Mouse (Mus musculus): ENCODE measurements around the gene Cep112. TPM values are rescaled to one million over a fixed set of nuclear protein-coding genes. Genes with fewer than 3 reads are reported as not detected.

Cep112 gene
- polyA plus RNA-seq, 1 experiment: 0.97 TPM

DNA sequence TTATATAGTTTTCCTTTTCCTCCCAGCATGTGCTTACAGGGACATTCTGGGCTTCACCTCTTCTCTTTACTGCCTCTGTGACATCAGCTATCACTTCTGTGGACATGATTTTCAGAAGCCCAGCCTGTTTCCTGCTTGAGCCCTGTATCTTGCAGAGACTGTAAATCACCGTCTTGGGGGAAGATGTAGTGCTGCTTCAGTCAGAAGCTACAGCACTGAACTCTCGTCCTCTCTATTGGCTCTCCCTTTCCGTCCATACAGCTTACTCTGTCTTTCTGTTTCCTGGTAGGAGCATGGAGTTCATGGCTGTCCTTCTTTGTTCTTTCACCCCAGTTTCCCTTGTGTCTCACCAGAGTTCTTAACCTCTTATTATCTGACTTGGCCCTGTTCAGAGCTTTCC is 352.2 kb downstream of the Cep112 start:
- no peaks in the 10 kb centered on the region for H3K79me2 ChIP-seq (ENCODE audit: control insufficient read depth, insufficient read depth)
- no peaks in the 10 kb centered on the region for H3K27me3 ChIP-seq (ENCODE audit: control insufficient read depth, insufficient read depth, insufficient read length)
- no peak overlapping the region for H3ac ChIP-seq (ENCODE audit: control insufficient read depth, insufficient read length, low read depth)
- H3K4me3 ChIP-seq (ENCODE audit: insufficient read depth, poor library complexity, severe bottlenecking): no peak overlapping the region
- no peaks in the 10 kb centered on the region for H3K36me3 ChIP-seq (ENCODE audit: control insufficient read depth, insufficient read depth)
- no peaks in the 10 kb centered on the region for H3K79me3 ChIP-seq (ENCODE audit: low read depth)
- TF ChIP-seq MYOD1 (IDR thresholded peaks at IDR 0.05; ENCODE audit: control insufficient read depth, insufficient read length, low read depth) (no peak), MYOG (IDR thresholded peaks at IDR 0.05; ENCODE audit: control insufficient read depth, extremely low read depth, insufficient read length) (no peak), CTCF (IDR thresholded peaks at IDR 0.05; ENCODE audit: control insufficient read depth, insufficient read depth, insufficient read length) (no peak), USF1 (IDR thresholded peaks at IDR 0.05; ENCODE audit: low read depth) (no peak)

DNA sequence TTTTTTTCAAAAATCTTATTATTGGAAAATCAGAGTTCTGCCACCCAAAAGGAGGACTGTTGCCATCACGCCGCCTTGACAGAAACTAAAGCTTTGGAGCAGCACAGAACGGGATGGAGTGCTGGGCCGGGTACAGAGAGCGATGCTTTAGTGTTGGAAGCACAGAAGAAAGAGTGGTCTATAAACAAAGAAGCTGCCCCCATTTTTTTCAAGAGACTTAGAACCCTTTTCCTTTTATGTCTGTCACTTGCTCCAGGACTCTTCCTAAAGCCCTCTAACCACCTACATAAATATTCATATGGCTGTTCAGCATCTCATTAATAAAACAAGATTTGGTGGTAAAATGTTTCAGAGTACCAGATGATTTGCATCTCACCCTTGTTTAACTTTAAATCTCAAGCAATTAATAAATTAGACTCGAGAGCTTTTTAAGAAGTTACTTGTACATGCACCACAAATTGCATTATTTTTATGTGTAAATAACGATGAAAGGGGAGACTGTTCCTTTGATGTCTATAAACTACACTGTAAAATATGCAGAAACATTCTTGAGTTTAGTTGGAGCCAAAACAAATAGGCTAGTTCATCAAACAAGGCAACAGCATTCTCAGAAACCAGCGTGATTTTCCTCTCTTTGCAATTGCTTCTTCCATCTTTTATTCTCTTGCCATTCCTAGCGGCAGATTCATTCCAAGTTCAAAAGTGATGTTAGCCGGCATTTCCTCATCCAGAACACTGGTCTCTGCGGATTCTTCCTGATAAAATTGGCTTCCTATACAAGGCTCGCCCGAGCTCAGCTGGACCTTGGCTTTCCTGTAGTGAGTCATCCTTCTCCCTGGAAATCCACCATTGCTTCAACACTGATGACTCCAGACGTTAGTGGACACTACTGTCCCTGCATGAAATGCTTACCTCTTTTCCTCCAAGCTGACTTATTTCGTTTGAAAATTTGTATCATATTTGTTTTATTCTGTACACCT is 355.6 kb downstream of the Cep112 start:
- no peak overlapping the region for H3K4me3 ChIP-seq (ENCODE audit: insufficient read depth, poor library complexity, severe bottlenecking)
- no peaks in the 10 kb centered on the region for H3K27me3 ChIP-seq (ENCODE audit: control insufficient read depth, insufficient read depth, insufficient read length)

DNA sequence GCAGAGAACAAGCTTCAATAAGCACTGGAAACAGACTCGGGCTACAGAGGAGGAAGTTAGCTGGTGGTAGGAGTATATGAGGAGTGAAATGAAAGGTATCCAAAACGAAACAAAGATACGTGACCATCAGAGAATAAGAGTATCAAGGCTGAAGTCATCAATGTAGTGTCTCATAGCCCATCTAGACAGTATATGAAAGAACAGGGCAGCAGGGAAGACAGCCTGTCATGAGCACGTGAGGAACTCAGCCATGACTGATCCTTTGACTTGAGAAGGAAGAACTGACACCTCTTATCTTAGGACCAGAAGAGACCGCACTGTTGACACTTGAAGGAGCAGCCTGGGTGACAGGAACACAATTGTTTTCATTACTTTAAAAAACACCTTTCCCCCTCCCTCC is 373.4 kb downstream of the Cep112 start:
- Histone ChIP-seq H3K79me3 (ENCODE audit: low read depth) (no peaks in the 10 kb centered on the region), H3K27me3 (ENCODE audit: control insufficient read depth, insufficient read depth, insufficient read length) (no peaks in the 10 kb centered on the region), H3ac (ENCODE audit: control insufficient read depth, insufficient read length, low read depth) (no peak overlapping the region), H3K36me3 (ENCODE audit: control insufficient read depth, insufficient read depth) (no peaks in the 10 kb centered on the region), H3K4me3 (ENCODE audit: insufficient read depth, poor library complexity, severe bottlenecking) (no peak overlapping the region), H3K79me2 (ENCODE audit: control insufficient read depth, insufficient read depth) (no peaks in the 10 kb centered on the region)
- no peak for TF ChIP-seq CEBPB (IDR thresholded peaks at IDR 0.05; ENCODE audit: low read depth)
- TF ChIP-seq MAX (IDR thresholded peaks at IDR 0.05): no peak
- TF ChIP-seq CTCF (IDR thresholded peaks at IDR 0.05; ENCODE audit: control insufficient read depth, insufficient read depth, insufficient read length): no peak
- no peak for TF ChIP-seq MYOG (IDR thresholded peaks at IDR 0.05; ENCODE audit: control insufficient read depth, extremely low read depth, insufficient read length)
- TF ChIP-seq USF1 (IDR thresholded peaks at IDR 0.05; ENCODE audit: low read depth): no peak
- TF ChIP-seq MYOD1 (IDR thresholded peaks at IDR 0.05; ENCODE audit: control insufficient read depth, insufficient read length, low read depth): no peak
- TF ChIP-seq FOSL1 (IDR thresholded peaks at IDR 0.05; ENCODE audit: insufficient read depth, low read length, poor library complexity, severe bottlenecking): no peak

More for the DNA sequence above, 355.6 kb downstream of the Cep112 start:
- TF ChIP-seq MYOD1 (IDR thresholded peaks at IDR 0.05; ENCODE audit: control insufficient read depth, insufficient read length, low read depth) (no peak), FOSL1 (IDR thresholded peaks at IDR 0.05; ENCODE audit: insufficient read depth, low read length, poor library complexity, severe bottlenecking) (no peak), CEBPB (IDR thresholded peaks at IDR 0.05; ENCODE audit: low read depth) (no peak), MYOG (IDR thresholded peaks at IDR 0.05; ENCODE audit: control insufficient read depth, extremely low read depth, insufficient read length) (no peak), MAX (IDR thresholded peaks at IDR 0.05) (no peak), CTCF (IDR thresholded peaks at IDR 0.05; ENCODE audit: control insufficient read depth, insufficient read depth, insufficient read length) (no peak), USF1 (IDR thresholded peaks at IDR 0.05; ENCODE audit: low read depth) (no peak)
- H3ac ChIP-seq (ENCODE audit: control insufficient read depth, insufficient read length, low read depth): no peak overlapping the region
- no peaks in the 10 kb centered on the region for H3K36me3 ChIP-seq (ENCODE audit: control insufficient read depth, insufficient read depth)
- no peaks in the 10 kb centered on the region for H3K79me3 ChIP-seq (ENCODE audit: low read depth)
- no peaks in the 10 kb centered on the region for H3K79me2 ChIP-seq (ENCODE audit: control insufficient read depth, insufficient read depth)

GRCm38 (mm10) chr11:108799695-108800094 is 374.7 kb downstream of the Cep112 start:
- Histone ChIP-seq H3K27me3 (ENCODE audit: control insufficient read depth, insufficient read depth, insufficient read length) (no peaks in the 10 kb centered on the region), H3ac (ENCODE audit: control insufficient read depth, insufficient read length, low read depth) (no peak overlapping the region), H3K79me2 (ENCODE audit: control insufficient read depth, insufficient read depth) (no peaks in the 10 kb centered on the region), H3K79me3 (ENCODE audit: low read depth) (no peaks in the 10 kb centered on the region), H3K36me3 (ENCODE audit: control insufficient read depth, insufficient read depth) (no peaks in the 10 kb centered on the region), H3K4me3 (ENCODE audit: insufficient read depth, poor library complexity, severe bottlenecking) (no peak overlapping the region)
- TF ChIP-seq FOSL1 (IDR thresholded peaks at IDR 0.05; ENCODE audit: insufficient read depth, low read length, poor library complexity, severe bottlenecking): no peak
- no peak for TF ChIP-seq MAX (IDR thresholded peaks at IDR 0.05)
- TF ChIP-seq USF1 (IDR thresholded peaks at IDR 0.05; ENCODE audit: low read depth): no peak
- TF ChIP-seq CEBPB (IDR thresholded peaks at IDR 0.05; ENCODE audit: low read depth): no peak
- no peak for TF ChIP-seq CTCF (IDR thresholded peaks at IDR 0.05; ENCODE audit: control insufficient read depth, insufficient read depth, insufficient read length)
- no peak for TF ChIP-seq MYOG (IDR thresholded peaks at IDR 0.05; ENCODE audit: control insufficient read depth, extremely low read depth, insufficient read length)
- no peak for TF ChIP-seq MYOD1 (IDR thresholded peaks at IDR 0.05; ENCODE audit: control insufficient read depth, insufficient read length, low read depth)

GRCm38 (mm10) chr11:108804030-108804429 is 379.0 kb downstream of the Cep112 start:
- no peaks in the 10 kb centered on the region for H3K79me3 ChIP-seq (ENCODE audit: low read depth)
- no peak overlapping the region for H3ac ChIP-seq (ENCODE audit: control insufficient read depth, insufficient read length, low read depth)
- no peaks in the 10 kb centered on the region for H3K27me3 ChIP-seq (ENCODE audit: control insufficient read depth, insufficient read depth, insufficient read length)
- H3K4me3 ChIP-seq (ENCODE audit: insufficient read depth, poor library complexity, severe bottlenecking): no peak overlapping the region
- H3K36me3 ChIP-seq (ENCODE audit: control insufficient read depth, insufficient read depth): no peaks in the 10 kb centered on the region
- H3K79me2 ChIP-seq (ENCODE audit: control insufficient read depth, insufficient read depth): no peaks in the 10 kb centered on the region
- TF ChIP-seq CEBPB (IDR thresholded peaks at IDR 0.05; ENCODE audit: low read depth) (no peak), MAX (IDR thresholded peaks at IDR 0.05) (no peak), USF1 (IDR thresholded peaks at IDR 0.05; ENCODE audit: low read depth) (no peak), FOSL1 (IDR thresholded peaks at IDR 0.05; ENCODE audit: insufficient read depth, low read length, poor library complexity, severe bottlenecking) (no peak), CTCF (IDR thresholded peaks at IDR 0.05; ENCODE audit: control insufficient read depth, insufficient read depth, insufficient read length) (no peak), MYOD1 (IDR thresholded peaks at IDR 0.05; ENCODE audit: control insufficient read depth, insufficient read length, low read depth) (no peak), MYOG (IDR thresholded peaks at IDR 0.05; ENCODE audit: control insufficient read depth, extremely low read depth, insufficient read length) (no peak)
